Mouse (Mus musculus): ENCODE measurements around the gene Fam53b. TPM values are rescaled to one million over a fixed set of nuclear protein-coding genes. Genes with fewer than 3 reads are reported as not detected.

Gene Fam53b
- total and polyA plus RNA-seq, 3 experiments = 15.6 to 30.9 (median 22.1) TPM

DNA sequence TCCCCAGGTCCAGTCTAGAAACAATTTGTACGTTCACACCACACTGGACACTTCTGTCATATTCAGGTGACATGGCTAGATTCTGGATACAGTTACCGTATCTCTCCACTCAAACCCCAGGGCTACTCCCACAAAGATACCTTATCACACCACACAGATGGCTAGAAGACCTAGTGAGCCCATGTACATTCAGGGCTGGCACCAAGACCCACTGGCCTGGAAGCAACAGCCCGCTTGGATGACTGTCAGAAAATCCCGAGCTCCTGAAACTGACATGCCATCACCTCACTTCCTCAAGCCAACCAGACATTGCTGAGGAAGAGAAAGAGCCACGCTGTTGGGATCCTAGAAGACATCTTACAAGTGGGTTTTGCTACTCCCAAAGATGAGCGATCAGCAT is 74.8 kb downstream of the Fam53b start:
- H3K9me3 ChIP-seq (replicated peaks; ENCODE audit: low read length) = no peaks in the 10 kb centered on the region
- no peaks in the 10 kb centered on the region for H3K79me2 ChIP-seq (replicated peaks; ENCODE audit: control insufficient read depth, extremely low read depth, insufficient read depth, poor library complexity, severe bottlenecking)
- H3K4me1 ChIP-seq (ENCODE audit: control insufficient read depth in 1 of 2, insufficient read depth in 2 of 2) = peaks cover 20 to 43% of the 10 kb centered on the region in 2 experiments
- H3K9ac ChIP-seq (ENCODE audit: insufficient read depth, low read depth) = no peak overlapping the region
- DNase-seq (ENCODE audit: extremely low read depth) = no peak
- H3K36me3 ChIP-seq (replicated peaks in 1 of 2; ENCODE audit: control insufficient read depth in 1 of 2, insufficient read depth in 1 of 2, low read length in 1 of 2) = peaks cover 39 to 77% of the 10 kb centered on the region in 2 experiments
- dilution Hi-C loops (cut with MboI; ENCODE audit: extremely low pct_ligation_motif_present, extremely low pct_unique_long_range_greater_than_20kb, low sequenced_read_pairs) (no loop called here), in situ Hi-C loops (cut with MboI; ENCODE audit: low pct_ligation_motif_present, low pct_unique_long_range_greater_than_20kb, low sequenced_read_pairs) (no loop called here)
- no peak overlapping the region for H3K4me2 ChIP-seq (ENCODE audit: insufficient read depth, low read depth, poor library complexity, severe bottlenecking)
- no peak overlapping the region for H3K4me3 ChIP-seq (replicated peaks in 1 of 3; ENCODE audit: low read depth in 2 of 3, low read length in 2 of 3, poor library complexity in 1 of 3)
- H3K27ac ChIP-seq (ENCODE audit: insufficient read depth, low read depth) = no peak overlapping the region
- TF ChIP-seq MAFK (IDR thresholded peaks at IDR 0.05; ENCODE audit: insufficient replicate concordance, low read length) (no peak), POLR2AphosphoS2 (IDR thresholded peaks at IDR 0.05; ENCODE audit: low read depth, low read length) (no peak), NELFE (IDR thresholded peaks at IDR 0.05; ENCODE audit: low read depth, low read length) (no peak), CTCF (conservative IDR thresholded peaks at IDR 0.05 in 1 of 2, IDR thresholded peaks at IDR 0.05 in 1 of 2; ENCODE audit: low read depth in 2 of 2, low read length in 2 of 2) (no peak), RAD21 (IDR thresholded peaks at IDR 0.05; ENCODE audit: low read depth, low read length) (no peak), MXI1 (IDR thresholded peaks at IDR 0.05; ENCODE audit: low read depth, low read length) (no peak), ZC3H11A (IDR thresholded peaks at IDR 0.05; ENCODE audit: low read depth, low read length) (no peak), JUND (conservative IDR thresholded peaks at IDR 0.05; ENCODE audit: low read depth, low read length) (no peak), HCFC1 (IDR thresholded peaks at IDR 0.05; ENCODE audit: low read depth, low read length) (no peak)
- H3K27me3 ChIP-seq (replicated peaks) = no peaks in the 10 kb centered on the region

DNA sequence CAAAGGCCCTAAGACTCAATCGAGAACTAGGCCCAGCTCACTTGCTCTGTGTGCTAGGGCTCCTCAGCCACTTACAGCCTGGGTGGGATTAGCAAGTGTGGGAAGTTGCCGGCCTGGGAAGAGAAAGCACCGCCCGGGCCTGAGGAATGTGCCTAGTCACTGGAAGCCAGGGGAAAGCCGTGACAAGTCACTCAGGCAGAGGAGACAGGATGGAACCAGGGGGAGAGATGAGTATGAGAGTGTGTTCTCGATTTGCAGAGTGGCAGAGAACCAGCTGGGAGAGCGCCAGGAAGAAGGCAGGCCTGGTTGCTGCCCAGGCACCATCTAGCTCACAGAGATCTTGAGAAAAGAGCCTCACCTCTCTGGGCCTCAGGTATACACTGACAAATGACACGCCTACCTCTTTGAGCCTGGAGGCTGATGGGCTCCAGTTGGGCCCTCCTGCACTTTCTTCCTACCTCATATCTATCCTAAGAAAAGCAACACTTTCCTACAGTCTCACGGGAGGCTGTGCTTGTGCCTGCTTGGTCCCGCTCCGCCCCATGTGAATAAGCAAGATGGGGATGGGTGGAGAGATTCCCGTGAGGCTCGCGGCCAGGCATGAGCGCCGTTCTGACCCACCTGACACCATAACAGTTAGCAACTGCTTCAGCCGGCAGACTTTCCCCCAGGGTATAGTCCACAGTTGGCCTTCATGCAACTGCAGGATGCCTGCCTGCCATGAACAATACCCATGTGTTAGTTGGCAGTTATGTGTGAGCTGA is 77.4 kb downstream of the Fam53b start:
- H3K9ac ChIP-seq (ENCODE audit: insufficient read depth, low read depth) = peak overlapping the region; percentile 67; the same call in 1 of the 2 replicates
- H3K79me2 ChIP-seq (replicated peaks; ENCODE audit: control insufficient read depth, extremely low read depth, insufficient read depth, poor library complexity, severe bottlenecking) = no peaks in the 10 kb centered on the region
- dilution Hi-C loops (cut with MboI; ENCODE audit: extremely low pct_ligation_motif_present, extremely low pct_unique_long_range_greater_than_20kb, low sequenced_read_pairs) (no loop called here), in situ Hi-C loops (cut with MboI; ENCODE audit: low pct_ligation_motif_present, low pct_unique_long_range_greater_than_20kb, low sequenced_read_pairs) (no loop called here)
- H3K27ac ChIP-seq (ENCODE audit: insufficient read depth, low read depth) = peak overlapping the region; percentile 60
- H3K36me3 ChIP-seq (replicated peaks in 1 of 2; ENCODE audit: control insufficient read depth in 1 of 2, insufficient read depth in 1 of 2, low read length in 1 of 2) = peaks cover 26 to 78% of the 10 kb centered on the region in 2 experiments
- H3K4me1 ChIP-seq (ENCODE audit: control insufficient read depth in 1 of 2, insufficient read depth in 2 of 2) = peaks cover 20 to 58% of the 10 kb centered on the region in 2 experiments
- no peak for TF ChIP-seq RCOR1 (conservative IDR thresholded peaks at IDR 0.05; ENCODE audit: low read depth, low read length)
- 0 out of 2 replicates have a peak, but pooled peaks have one; percentile 19 for TF ChIP-seq BHLHE40 (IDR thresholded peaks at IDR 0.05; ENCODE audit: low read depth, low read length)
- DNase-seq (ENCODE audit: extremely low read depth) = peak; percentile 24
- H3K9me3 ChIP-seq (replicated peaks; ENCODE audit: low read length) = no peaks in the 10 kb centered on the region
- H3K4me2 ChIP-seq (ENCODE audit: insufficient read depth, low read depth, poor library complexity, severe bottlenecking) = peak overlapping the region; percentile 39; the same call in 1 of the 2 replicates
- H3K27me3 ChIP-seq (replicated peaks) = no peaks in the 10 kb centered on the region
- no peak overlapping the region for H3K4me3 ChIP-seq (replicated peaks in 1 of 3; ENCODE audit: low read depth in 2 of 3, low read length in 2 of 3, poor library complexity in 1 of 3)

DNA sequence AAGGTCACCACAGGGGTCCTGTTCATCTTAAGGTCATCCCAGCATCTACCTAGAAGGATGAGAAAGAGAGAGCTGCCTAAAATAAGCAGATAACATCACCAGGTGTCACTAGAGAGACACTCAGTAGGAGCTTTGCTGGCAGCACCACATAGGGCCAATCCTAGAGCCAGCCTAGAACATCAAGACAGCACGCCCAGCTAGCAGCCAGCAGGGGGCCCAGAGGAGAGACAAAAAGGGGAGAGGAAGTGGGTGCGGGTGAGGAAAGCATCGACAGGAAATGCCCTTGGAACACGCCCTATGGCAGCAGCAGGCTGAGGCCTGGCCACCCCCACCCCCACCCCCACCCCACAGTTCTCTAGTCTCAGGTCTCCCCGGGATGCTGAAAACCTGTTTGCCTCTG is 78.5 kb downstream of the Fam53b start:
- DNase-seq (ENCODE audit: extremely low read depth) = peak; percentile 96
- H3K4me1 ChIP-seq (ENCODE audit: control insufficient read depth in 1 of 2, insufficient read depth in 2 of 2) = peaks cover 25 to 70% of the 10 kb centered on the region in 2 experiments
- TF ChIP-seq ELF1 (IDR thresholded peaks at IDR 0.05; ENCODE audit: low read depth, low read length) (peak; percentile 81), POLR2AphosphoS2 (IDR thresholded peaks at IDR 0.05; ENCODE audit: low read depth, low read length) (no peak), NELFE (IDR thresholded peaks at IDR 0.05; ENCODE audit: low read depth, low read length) (peak; percentile 65; the same call in 1 of the 2 replicates), RAD21 (IDR thresholded peaks at IDR 0.05; ENCODE audit: low read depth, low read length) (peak; percentile 81), KAT2A (IDR thresholded peaks at IDR 0.05; ENCODE audit: insufficient replicate concordance, low read length) (no peak), JUN (IDR thresholded peaks at IDR 0.05; ENCODE audit: insufficient read depth, low read depth, low read length) (no peak), USF1 (IDR thresholded peaks at IDR 0.05; ENCODE audit: low read depth, low read length) (no peak), TBP (conservative IDR thresholded peaks at IDR 0.05; ENCODE audit: low read depth, low read length) (no peak), GABPA (IDR thresholded peaks at IDR 0.05; ENCODE audit: insufficient replicate concordance, low read depth, low read length) (no peak), ZNF384 (IDR thresholded peaks at IDR 0.05; ENCODE audit: low read depth, low read length) (no peak), BHLHE40 (IDR thresholded peaks at IDR 0.05; ENCODE audit: low read depth, low read length) (peak; percentile 56; the same call in 1 of the 2 replicates), SMC3 (IDR thresholded peaks at IDR 0.05; ENCODE audit: low read depth, low read length) (peak; percentile 96), IRF4 (IDR thresholded peaks at IDR 0.05; ENCODE audit: low read depth, low read length) (peak; percentile 69; the same call in 1 of the 2 replicates), MXI1 (IDR thresholded peaks at IDR 0.05; ENCODE audit: low read depth, low read length) (peak; percentile 47; the same call in 1 of the 2 replicates), ZC3H11A (IDR thresholded peaks at IDR 0.05; ENCODE audit: low read depth, low read length) (peak; percentile 60; the same call in 1 of the 2 replicates), MEF2A (IDR thresholded peaks at IDR 0.05; ENCODE audit: borderline replicate concordance, low read depth, low read length) (peak; percentile 76; the same call in 1 of the 2 replicates), MAX (IDR thresholded peaks at IDR 0.05; ENCODE audit: low read length) (0 out of 2 replicates have a peak, but pooled peaks have one; percentile 53), JUND (conservative IDR thresholded peaks at IDR 0.05; ENCODE audit: low read depth, low read length) (no peak)

More for the DNA sequence above, 78.5 kb downstream of the Fam53b start:
- Histone ChIP-seq H3K36me3 (replicated peaks in 1 of 2; ENCODE audit: control insufficient read depth in 1 of 2, insufficient read depth in 1 of 2, low read length in 1 of 2) (peaks cover 21 to 78% of the 10 kb centered on the region in 2 experiments), H3K79me2 (replicated peaks; ENCODE audit: control insufficient read depth, extremely low read depth, insufficient read depth, poor library complexity, severe bottlenecking) (no peaks in the 10 kb centered on the region), H3K4me2 (ENCODE audit: insufficient read depth, low read depth, poor library complexity, severe bottlenecking) (peak overlapping the region; percentile 39), H3K9ac (ENCODE audit: insufficient read depth, low read depth) (peak overlapping the region; percentile 67), H3K9me3 (replicated peaks; ENCODE audit: low read length) (no peaks in the 10 kb centered on the region), H3K4me3 (replicated peaks in 1 of 3; ENCODE audit: low read depth in 2 of 3, low read length in 2 of 3, poor library complexity in 1 of 3) (no peak overlapping the region), H3K27me3 (replicated peaks) (no peaks in the 10 kb centered on the region), H3K27ac (ENCODE audit: insufficient read depth, low read depth) (peak overlapping the region; percentile 60)
- dilution Hi-C loops (cut with MboI; ENCODE audit: extremely low pct_ligation_motif_present, extremely low pct_unique_long_range_greater_than_20kb, low sequenced_read_pairs) = no loop called here
- in situ Hi-C loops (cut with MboI; ENCODE audit: low pct_ligation_motif_present, low pct_unique_long_range_greater_than_20kb, low sequenced_read_pairs) = no loop called here

Data from CH12.LX (cell line).